Mouse (Mus musculus) lung, adult 2 months (tissue): ENCODE measurements around the gene Zfp825. TPM values are rescaled to one million over a fixed set of nuclear protein-coding genes. Genes with fewer than 3 reads are reported as not detected.
A peak's percentile ranks its signal among the peaks of the same experiment; 100 is the strongest.
"Not testable (repeated sequence)": the region's sequence is repeated elsewhere in the genome, so short reads cannot be mapped to it uniquely, and the experiment has no call there.

ENCODE experiments used
- DNase-seq: peaks from one replicate; pipeline ENCODE4 v3.0.0; 2022
- H3K4me1 ChIP-seq: fragments of 200-500 bp; 2 replicates; pipeline ENCODE4 v1.6.1; 2011; ENCODE audit warnings: low read length; ENCODE audit not compliant: control insufficient read depth, insufficient read depth
- H3K4me3 ChIP-seq: fragments of 200-500 bp; replicated peaks from 2 replicates; pipeline ENCODE3; 2011; ENCODE audit warnings: low read depth, mild to moderate bottlenecking, control low read depth, low read length; ENCODE audit errors: extremely low read depth
- CTCF ChIP-seq: fragments of 200-500 bp; IDR thresholded peaks from 2 replicates; pipeline ENCODE4 v1.5.1; 2011; ENCODE audit warnings: mild to moderate bottlenecking, low read length, control low read depth; ENCODE audit not compliant: insufficient read depth
- POLR2A ChIP-seq: fragments of 200-500 bp; IDR thresholded peaks from 2 replicates; pipeline ENCODE4 v1.6.1; 2011; ENCODE audit warnings: low read depth, mild to moderate bottlenecking, control low read depth, low read length, borderline replicate concordance; ENCODE audit errors: extremely low read depth
- WGBS: fragments of 180-500 bp; shearing (Covaris S2); methylation state at CpG from one replicate; pipeline ENCODE4 v1.1.7; 2018; 5-methylcytosine and 5-hydroxymethylcytosine counted together
- polyA plus RNA-seq: library from polyadenylated mRNA; depleted of rRNA; stranded (reverse); fragments of >200 nt; gene quantifications from 2 replicates; pipeline ENCODE4 v1.2.3, GENCODE M21; 2012; rRNA removed

Gene Zfp825
- polyA plus RNA-seq = 0.87 and 0.96 TPM in 2 replicates

GRCm38 (mm10) chr13:74493911-74494679 lies at the start of gene Zfp825:
TSS of gene Zfp825 (minus strand) at chr13:74493992.
- 0 out of 2 replicates have a peak, but pooled peaks cover 2% of the 10 kb centered on the region for H3K4me1 ChIP-seq
- peak within 1 kb of the TSS; percentile 70 for H3K4me3 ChIP-seq
- TF ChIP-seq CTCF (no peak), POLR2A (peak; percentile 48; the same call in 1 of the 2 replicates)
- DNase-seq = peak; percentile 58
- under 1% methylated on average over 23 of the region's 23 CpGs for WGBS

GRCm38 (mm10) chr13:74535418-74535817 lies 41.6 kb upstream of the Zfp825 start:
- WGBS = 86% methylated on average over 3 of the region's 3 CpGs
- not testable (repeated sequence) for H3K4me1 ChIP-seq, H3K4me3 ChIP-seq, DNase-seq

GRCm38 (mm10) chr13:74534864-74535263 lies 41.1 kb upstream of the Zfp825 start:
- WGBS = 13% methylated on average over 3 of the region's 3 CpGs
- H3K4me1 ChIP-seq, H3K4me3 ChIP-seq: not testable (repeated sequence)
- DNase-seq = peak; percentile 17
- TF ChIP-seq CTCF = peak; percentile 18; the same call in 1 of the 2 replicates

- TF ChIP-seq POLR2A (no peak), CTCF (no peak)
- Histone ChIP-seq H3K4me3 (no peak overlapping the region), H3K4me1 (no peaks in the 10 kb centered on the region)
- WGBS = 91% methylated on average over 15 of the region's 15 CpGs
- DNase-seq = no peak
Observed at GRCm38 (mm10) chr13:74534096-74534495, 40.3 kb upstream of the Zfp825 start.

- not testable (repeated sequence) for H3K4me1 ChIP-seq, DNase-seq, H3K4me3 ChIP-seq
- WGBS = 14% methylated on average over 1 of the region's 1 CpGs
Observed at GRCm38 (mm10) chr13:74531251-74531650, 37.5 kb upstream of the Zfp825 start.

- not testable (repeated sequence) for H3K4me1 ChIP-seq, H3K4me3 ChIP-seq, DNase-seq
- WGBS = 11% methylated on average over 1 of the region's 1 CpGs
Observed at GRCm38 (mm10) chr13:74529372-74529715, 35.6 kb upstream of the Zfp825 start.

GRCm38 (mm10) chr13:74528519-74529371 lies 35.0 kb upstream of the Zfp825 start:
- not testable (repeated sequence) for DNase-seq, H3K4me1 ChIP-seq, H3K4me3 ChIP-seq

GRCm38 (mm10) chr13:74522481-74523237 lies 28.9 kb upstream of the Zfp825 start:
- Histone ChIP-seq H3K4me3 (peak overlapping the region; percentile 63), H3K4me1 (no peaks in the 10 kb centered on the region; the same call in 1 of the 2 replicates)
- WGBS = 2% methylated on average over 15 of the region's 15 CpGs
- DNase-seq = peak; percentile 73
- TF ChIP-seq CTCF = no peak
- peak; percentile 74; the same call in 1 of the 2 replicates for TF ChIP-seq POLR2A

- not testable (repeated sequence) for H3K4me1 ChIP-seq, DNase-seq
- H3K4me3 ChIP-seq = peak overlapping the region; percentile 63
- WGBS = 2% methylated on average over 3 of the region's 3 CpGs
Observed at GRCm38 (mm10) chr13:74522141-74522480, 28.3 kb upstream of the Zfp825 start.

- WGBS = 84% methylated on average over 6 of the region's 6 CpGs
- DNase-seq, H3K4me1 ChIP-seq, H3K4me3 ChIP-seq: not testable (repeated sequence)
Observed at GRCm38 (mm10) chr13:74507981-74508380, 14.2 kb upstream of the Zfp825 start.

GRCm38 (mm10) chr13:74502851-74503250 lies 9.1 kb upstream of the Zfp825 start:
- not testable (repeated sequence) for DNase-seq, H3K4me1 ChIP-seq, H3K4me3 ChIP-seq
- 76% methylated on average over 1 of the region's 1 CpGs for WGBS

GRCm38 (mm10) chr13:74499696-74500095 lies 5.9 kb upstream of the Zfp825 start:
- 24% methylated on average over 1 of the region's 1 CpGs for WGBS

GRCm38 (mm10) chr13:74484326-74484725 lies 9.5 kb downstream of the Zfp825 start:
- WGBS = 72% methylated on average over 3 of the region's 3 CpGs
- H3K4me1 ChIP-seq, DNase-seq, H3K4me3 ChIP-seq: not testable (repeated sequence)

More at GRCm38 (mm10) chr13:74499696-74500095, 5.9 kb upstream of the Zfp825 start:
- DNase-seq, H3K4me1 ChIP-seq, H3K4me3 ChIP-seq: not testable (repeated sequence)

- H3K4me3 ChIP-seq, DNase-seq, H3K4me1 ChIP-seq: not testable (repeated sequence)
- WGBS = 78% methylated on average over 2 of the region's 2 CpGs
Observed at GRCm38 (mm10) chr13:74471468-74471867, 22.3 kb downstream of the Zfp825 start.
